Mouse (Mus musculus) layer of hippocampus, postnatal 14 days (tissue): Measurements from ENCODE around the gene Sox12. TPM values are rescaled to one million over a fixed set of nuclear protein-coding genes. Genes with fewer than 3 reads are reported as not detected.

Experiments
- DNase-seq, 2 experiments: peaks; one replicate each; pipeline ENCODE4 v3.0.0; 2021 to 2022; ENCODE audit warnings: low spot score in 2 of 2, mixed read lengths in 1 of 2
- total RNA-seq, 2 experiments: library from RNA; stranded (reverse); gene quantifications; 2 replicates each; pipeline ENCODE4 v1.2.3; 2021

The Sox12 gene
- total RNA-seq, 2 experiments from 2014 or later: 21.4 to 23.1 TPM

DNA sequence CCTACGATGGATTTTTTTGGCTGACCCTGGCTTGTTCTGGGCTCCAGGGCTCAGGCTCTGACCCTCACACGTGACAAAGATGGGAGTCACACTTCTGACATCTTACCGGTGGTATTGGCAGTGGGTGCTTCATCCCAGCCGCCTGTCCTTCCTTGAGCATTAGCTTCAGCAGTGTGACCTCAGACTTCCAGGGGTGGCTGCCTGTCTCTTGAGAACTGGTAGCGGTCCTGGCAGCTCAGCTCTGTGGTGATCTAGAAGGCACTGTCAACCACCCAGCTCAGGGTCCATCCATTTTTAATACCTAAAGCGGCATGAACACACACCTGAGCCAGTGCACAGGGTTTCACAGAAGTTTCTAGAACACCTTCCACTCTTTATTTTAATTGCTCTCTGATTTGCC, 11.9 kb upstream of the Sox12 start:
- no peak for DNase-seq

DNA sequence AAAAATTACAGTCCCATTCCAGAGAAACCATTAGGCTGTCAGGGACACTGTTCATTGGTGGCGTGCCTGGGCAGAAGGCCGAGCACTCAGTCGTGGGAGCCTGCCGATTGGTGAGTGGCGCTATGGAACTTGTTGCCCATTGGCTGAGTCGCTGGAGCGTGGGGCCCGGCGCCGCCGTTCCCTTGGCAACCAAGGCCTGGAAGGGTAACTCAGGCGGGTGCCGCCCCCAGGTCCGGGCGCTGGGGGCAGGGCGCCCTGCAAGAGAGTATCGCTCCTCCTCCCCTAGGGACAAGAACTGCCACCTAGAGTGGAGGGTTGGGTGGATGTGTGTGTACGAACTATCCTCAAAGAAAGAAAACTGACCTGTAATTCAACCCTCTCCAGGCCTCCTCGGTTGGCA, 8.3 kb upstream of the Sox12 start:
- DNase-seq: peak; percentile 94 to 98

DNA sequence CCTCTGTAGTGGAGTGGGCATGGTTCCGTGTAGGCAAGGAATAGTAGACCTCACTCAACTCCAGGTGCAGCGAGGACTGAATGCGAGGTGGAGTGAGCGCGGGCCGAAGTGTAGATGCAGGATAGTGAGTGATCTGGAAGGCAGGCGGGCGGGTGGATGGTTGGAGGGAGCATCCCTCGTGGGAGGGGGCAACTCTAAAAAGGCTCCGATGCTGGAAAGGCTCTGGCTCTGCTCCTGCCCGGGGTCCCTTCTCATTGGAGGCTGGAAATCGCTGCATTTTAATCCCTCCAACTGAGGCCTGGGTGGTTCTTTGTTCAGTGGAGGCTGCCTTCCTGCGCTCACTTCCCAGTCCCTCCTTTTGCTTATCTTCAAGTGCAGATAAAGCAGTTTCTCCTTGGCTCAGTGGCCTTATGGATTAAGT, 1.3 kb upstream of the Sox12 start:
- DNase-seq: no peak

DNA sequence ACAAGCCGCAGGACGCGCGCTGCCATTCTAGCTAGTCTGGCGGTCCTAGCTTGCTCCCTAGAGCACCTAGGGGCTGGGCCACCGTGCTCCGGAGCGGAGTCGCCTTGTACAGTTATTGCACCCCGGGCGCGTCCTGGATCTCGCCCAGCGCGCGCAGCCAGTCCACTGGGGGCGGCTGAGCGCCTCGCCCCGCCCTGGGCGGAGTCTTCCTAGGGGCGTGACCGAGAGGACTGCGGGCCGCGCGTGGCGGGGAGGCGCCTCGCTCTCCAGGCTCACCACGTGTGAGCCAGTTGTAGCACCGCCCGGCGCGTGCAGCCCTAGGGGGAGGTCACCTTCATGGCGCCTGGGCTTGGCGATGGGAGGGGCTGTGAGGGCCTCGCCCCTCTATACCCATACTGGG, 828 bp upstream of the Sox12 start:
- peak; percentile 86 to 89 for DNase-seq

DNA sequence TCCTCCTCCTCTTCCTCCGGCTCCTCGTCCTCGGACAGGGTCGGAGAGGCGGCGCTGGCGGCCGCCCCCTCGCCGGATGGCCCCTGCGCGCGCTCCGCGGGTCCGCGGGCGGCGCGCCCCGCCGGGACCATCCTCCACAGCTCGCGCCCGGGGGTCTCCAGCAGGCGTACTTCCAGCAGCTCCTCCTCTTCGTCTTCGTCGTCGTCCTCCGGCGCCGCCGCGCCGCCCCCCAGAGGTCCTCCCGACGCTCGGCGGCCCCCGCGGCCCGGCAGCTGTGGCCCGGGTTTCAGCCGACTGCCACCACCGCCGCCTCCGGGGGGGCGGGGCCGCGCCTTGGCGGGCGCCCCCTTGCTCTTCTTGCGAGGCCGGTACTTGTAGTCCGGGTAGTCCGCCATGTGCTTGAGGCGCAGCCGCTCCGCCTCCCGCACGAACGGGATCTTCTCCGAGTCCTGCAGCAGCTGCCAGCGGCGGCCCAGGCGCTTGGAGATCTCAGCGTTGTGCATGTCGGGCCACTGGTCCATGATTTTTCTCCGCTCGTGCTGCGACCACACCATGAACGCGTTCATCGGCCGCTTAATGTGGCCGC, 766 bp downstream of the Sox12 start:
- peak; percentile 85 to 88 for DNase-seq

DNA sequence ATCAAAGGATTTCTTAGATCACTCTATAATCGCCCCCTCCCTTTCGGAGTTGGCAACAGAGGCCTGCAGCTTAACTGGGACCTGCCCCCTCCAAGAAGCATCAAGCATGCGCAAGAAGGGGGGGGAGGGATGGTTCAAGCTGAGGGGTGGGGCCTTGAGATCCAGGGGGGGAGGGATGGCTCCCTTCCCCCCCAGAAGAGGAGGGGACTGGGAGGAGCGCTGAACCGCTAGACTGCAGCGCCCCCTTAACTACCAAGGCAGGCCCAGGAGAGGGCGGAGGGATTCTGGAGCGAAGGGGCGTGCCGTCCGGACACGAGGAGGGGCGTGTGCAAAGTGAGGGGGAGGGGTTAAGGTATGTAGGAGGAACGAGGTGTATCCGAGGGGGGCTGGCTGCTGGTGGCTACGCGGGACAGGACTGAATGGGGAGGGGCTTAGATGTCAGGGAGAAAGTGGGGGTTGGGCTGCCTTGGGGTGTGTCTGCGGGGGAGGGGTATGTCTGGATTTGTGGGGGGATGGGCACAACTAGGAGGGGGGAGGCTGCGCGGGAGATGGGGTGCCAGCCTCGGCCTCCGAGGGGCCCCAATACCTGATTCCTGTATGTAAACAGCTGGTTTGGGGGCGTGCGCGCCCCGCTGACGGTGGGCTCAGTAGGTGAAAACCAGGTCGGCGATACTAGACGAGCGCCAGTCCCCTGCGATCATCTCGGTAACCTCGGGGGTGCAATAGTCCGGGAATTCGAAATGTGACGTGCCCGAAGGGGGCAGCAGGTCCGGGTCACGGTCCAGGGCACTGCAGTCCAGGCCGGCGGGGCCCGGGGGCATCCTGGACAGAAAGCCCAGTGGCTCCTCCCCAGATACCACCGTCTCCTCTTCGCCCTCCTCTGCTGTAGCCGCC, 1.5 kb downstream of the Sox12 start:
- DNase-seq: peak; percentile 86 to 94

DNA sequence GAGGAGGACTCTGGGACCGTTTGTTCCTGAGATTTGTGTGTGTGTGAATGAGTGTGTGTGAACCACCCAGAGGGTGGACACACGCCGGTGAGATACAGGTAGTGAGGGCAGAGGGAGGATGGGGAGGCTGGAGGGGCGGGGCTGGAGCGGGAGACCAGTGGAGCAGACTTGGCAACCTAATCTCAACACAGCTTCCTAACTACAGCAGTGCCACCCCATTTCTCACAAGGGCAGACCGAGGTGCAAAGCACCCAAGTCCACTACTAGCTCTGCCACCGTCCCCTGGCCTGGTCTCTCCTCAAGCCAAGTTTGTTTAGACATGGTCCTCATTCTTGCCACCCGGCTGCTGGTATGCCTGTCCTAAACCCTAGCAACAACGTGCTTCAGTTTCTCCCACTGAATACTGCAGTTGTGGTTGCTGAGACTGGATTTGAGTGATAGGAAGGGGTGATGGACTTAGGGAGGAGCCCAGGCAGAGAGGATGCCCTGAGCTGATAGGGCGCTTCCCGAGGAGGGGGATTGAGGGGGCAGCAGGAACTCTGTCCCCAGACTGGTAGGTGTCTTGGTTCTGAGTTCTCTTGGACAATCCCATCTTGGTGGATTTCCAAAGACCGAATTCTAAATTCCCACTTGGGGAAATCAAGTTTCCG, 2.5 kb downstream of the Sox12 start:
- DNase-seq: no peak

DNA sequence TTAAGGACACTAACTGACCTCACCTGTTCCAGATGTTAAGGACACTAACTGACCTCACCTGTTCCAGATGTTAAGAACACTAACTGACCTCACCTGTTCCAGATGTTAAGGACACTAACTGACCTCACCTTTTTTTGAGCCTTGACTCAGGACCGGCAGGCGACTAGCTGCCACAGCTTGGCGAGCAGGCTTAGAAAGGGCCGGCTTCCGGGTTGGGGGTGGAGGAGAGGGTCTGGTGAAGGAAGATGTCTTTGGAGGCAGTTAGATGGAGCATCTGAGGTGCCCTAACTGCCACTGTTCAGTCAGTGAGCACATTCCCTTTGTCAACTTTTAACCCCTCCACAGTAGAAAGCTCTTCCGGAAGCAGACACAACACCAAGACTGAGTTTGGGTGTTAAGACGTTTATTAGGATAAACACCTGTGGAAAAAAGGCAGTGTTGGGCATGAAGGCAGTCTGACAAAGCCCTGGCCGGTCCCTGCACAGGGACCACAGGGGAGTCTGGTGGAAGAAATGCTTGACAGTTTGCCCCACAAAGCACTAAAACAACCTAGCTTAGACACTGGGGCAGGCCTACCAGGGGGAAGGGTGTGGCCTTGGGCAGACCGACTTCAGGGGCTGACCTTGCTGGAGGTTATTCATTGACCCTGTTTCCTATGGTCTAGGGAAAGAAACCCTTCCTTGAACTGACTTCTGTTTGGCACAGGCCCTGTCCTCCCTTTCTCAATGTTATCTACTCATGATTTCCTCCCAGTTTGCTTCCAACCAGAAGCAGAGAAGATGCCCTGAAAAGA, 4.4 kb downstream of the Sox12 start:
- no peak for DNase-seq

DNA sequence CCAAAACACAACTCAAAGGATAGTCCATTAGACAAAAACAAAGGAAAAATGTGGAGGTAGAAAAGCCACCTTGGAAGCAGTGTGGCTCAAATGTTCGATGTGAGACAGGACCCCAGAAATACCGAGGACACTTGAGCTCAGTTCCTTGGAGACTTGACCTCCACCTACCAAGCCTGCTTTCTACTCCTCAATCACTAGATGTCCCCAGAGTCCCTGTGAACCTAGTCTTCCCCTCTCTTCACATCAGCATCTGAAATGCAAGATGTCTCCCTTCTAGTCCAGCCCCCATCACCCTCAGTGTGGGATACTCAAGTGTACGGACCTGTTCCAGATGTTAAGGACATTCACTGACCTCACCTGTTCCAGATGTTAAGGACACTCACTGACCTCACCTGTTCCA, 5.1 kb downstream of the Sox12 start:
- DNase-seq: peak in 1 of 2 experiments; percentile 71

DNA sequence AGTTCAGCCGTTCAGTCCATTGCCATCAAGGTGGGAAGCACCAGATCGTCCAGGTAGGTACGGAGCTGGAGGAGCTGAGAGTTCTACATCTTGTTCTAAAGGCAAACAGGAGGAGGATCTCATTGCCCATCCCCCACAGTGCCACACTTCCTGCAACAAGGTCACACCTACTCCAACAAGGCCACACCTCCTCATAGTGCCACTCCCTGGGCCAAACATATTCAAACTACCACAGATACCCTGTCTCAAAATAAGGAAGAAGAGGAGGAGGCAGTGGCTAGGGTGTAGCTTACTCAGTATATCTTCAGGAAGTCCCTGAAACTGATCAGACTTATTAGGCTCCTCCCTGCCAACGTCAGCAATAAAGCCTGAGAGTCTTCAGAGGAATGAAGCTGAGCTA, 13.7 kb downstream of the Sox12 start:
- DNase-seq: no peak

DNA sequence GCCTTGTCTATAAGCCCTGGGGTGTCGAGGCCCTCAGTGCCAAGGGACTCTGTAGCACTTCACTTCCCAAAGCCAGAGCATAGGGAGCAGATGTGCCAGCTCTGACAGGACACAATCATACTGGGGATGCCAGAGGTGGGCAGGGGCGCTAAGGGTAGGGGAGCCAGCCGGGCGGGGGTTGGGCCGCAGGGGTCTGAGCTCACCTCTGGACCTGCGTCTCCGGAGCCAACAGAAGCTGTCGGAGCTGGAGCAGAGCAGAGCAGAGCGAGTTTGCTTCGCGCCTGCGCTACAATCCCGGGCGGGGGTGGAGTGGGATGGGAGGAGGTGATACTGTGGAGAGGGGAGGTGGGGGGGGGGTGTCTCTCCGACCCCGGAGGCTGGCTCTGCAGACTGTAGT, 21.5 kb downstream of the Sox12 start, which contains the start of gene Nrsn2:
TSS of gene Nrsn2 (minus strand) at position 294 of the 397 bp plus-strand sequence.
- no peak for DNase-seq

DNA sequence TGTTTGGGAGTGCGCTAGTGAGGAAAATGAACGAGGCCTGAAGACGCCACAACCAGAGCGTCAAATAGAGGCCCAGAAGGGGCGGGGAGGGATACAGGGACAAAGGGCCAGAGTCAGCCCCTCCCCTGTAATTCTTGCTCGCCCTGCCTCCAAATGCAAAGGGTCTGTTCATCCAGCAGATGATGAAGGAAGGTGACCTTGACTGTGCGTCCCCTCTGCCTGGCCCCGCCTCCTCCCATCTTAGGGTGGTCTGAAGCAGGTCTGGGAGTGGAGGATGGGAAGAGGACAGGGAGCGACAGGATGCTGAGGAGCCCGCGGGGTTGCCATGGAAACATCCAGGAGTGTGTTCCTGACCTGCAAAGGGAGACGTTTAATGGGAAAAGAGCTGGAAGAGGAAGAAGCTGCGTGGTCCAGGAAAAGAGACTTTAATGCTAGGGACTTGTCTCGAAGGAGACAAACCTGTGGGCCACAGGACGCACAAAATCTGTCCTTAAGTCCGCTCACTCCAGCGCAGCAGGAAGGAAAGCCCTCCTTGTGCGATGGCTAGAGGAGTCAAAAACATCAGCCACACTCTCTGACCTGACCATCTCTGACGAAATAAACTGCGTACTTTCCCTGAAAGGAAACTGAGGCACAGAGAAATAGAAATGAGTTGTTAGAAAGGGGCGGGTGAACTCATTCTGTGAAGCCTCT, 22.1 kb downstream of the Sox12 start:
- DNase-seq: no peak

DNA sequence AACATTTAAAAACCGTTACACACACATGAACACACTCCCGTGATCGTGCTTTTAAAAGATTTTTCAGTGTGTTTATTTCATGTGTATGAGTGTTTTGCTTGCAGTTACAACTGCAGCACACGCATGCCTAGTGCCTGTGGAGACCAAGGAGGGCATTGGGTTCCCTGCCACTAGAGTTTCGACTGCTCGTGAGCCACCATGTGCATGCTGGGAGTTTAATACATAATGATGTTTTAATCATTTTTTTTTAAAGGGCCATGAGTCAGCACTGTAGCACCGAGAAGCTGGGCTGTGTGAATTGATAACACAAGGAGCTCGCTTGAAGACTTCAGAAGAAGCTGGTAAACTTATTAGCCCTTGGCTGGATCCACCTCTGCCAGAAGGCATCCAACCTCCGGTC, 24.3 kb downstream of the Sox12 start:
- no peak for DNase-seq

DNA sequence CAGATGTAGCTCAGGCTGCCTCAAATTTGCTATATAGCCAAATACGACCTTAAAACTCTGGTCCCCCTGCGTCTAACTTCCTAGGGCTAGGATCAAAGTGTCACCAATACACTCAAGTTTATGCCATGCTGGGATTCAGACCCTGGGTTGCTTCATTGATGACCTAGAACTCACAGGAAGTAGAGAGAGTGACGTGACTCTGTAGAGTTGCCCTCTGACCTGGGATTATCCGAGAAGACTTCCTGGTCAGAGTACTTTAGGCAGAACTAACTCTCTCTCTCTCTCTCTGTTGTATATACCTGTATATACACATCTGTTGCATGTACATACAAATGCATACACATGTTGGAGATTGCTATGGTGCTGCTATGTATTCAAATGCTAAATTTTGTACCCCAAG, 25.2 kb downstream of the Sox12 start:
- DNase-seq: no peak

DNA sequence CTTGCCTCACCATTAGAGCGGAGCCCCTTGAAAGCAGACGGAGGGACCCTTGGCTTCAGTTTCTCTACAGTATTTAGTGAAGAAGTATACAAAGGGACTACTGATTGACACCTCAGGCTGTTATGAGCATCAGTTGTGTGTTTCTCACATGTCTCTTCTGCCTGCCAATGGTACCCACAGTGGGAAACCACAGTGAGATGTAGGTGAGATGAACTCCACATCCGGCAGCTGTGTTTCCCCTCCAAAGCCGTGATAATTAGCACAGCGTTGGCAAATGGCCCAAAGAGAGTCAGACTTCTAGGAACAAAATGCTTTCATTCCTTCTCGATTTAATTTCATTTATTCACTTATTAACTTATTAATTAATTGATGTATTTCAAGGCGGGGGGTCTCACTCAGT, 25.8 kb downstream of the Sox12 start:
- DNase-seq: no peak

DNA sequence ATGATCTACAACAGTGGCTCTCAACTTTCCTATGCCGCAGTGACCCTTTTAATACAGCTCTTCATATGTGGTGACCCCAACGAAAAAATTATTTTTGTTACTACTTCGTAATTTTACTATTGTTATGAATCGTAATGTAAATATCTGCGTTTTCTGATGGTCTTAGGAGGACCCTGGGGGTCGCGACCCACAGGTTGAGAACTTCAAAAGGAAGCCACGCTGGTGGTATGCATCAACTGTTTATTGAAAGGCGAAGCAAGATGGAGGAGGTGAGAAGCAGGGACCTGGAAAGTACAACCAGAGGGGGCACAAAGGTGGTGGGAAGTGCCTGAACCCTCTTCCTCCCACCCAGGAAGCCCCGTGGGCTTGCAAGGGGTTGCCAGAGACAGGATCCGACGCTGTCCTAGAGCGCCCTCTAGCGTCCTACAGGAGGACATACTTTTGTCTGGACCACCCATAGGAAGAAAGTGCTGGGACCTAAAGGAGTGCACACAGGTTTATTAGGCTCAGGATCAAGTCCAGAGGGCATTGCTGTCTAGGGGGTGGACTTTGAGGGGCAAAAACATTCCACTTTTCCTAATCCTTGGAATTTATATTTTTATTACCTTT, 29.2 kb downstream of the Sox12 start:
- peak in 1 of 2 experiments; percentile 66 for DNase-seq

DNA sequence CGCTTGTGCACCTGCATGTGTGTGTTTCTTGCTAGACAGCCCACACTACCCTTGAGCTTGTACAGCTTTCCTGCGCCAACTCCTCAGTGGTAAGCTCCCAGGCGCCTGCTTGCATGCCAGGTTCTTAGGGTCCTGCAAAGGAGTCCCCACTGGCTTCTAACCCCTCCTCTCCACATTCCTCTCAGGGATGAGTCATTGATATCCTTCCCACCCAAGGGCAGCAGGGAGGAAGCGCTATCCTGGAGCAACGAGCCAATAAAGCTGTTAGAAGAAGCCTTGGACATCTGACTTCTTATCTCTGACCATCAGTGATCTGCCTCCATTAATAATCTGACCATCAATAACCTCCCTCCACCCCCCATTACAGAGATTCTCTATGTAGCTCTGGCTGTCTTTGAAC, 29.9 kb downstream of the Sox12 start:
- no peak for DNase-seq

DNA sequence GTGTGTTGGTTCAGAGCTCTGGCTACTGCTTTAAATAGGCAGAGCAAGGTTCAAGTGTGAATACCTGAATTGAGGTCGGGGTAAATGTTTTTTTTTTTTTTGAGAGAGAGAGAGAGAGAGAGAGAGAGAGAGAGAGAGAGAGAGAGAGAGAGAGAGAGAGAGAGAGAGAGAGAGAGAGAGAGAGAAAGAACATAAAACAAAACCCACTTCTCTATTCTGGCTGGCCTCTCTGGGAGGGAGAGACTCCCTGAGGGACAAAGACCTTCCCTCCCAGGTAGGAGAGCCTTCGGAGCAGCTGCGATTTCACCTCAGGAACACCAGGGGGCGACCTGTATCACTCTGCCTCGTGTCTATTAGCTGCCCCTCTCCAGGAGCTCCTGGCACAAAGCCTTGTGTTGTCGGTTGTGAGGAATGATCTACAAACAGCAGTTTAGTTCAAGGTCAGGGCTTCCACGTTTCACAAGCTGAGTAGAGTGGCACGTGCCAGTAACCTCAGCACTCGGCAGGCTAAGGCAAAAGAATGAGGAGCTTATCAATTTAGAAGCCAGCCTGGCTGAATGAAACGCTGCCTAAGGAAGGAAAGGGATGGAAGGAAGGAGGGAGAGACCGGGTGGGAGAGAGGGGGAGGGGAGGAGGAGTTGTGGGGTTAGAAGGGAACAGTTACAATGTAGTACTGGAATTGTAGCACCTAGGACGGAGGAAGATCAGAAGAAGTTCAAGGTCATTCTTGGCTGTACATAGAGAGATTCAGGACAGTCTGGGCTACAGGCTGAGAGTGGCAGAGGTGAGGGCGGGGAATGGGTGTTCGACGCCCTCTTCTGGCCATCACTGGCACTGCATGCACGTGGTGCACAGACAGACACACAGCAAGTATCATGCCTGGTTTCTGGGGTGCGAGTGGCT, 34.4 kb downstream of the Sox12 start:
- DNase-seq: peak; percentile 70 to 72

DNA sequence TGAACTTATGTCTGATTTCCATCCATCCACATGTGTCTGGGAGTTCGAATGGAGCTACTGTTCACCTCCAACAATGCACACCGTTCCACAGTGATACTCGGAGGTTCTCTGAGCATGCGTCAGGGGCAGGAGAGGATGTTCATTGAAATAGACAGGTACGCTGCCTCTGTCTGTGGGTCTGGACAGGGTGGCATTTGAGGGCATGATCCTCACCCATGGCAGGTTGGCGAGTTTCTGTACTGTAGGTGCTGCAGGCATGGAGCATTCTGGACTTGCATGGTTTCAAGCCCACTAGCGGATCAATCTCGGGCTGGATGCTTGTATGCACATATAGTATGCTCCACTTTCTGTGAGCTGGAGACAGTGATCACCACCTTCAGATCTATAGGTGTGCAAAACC, 36.7 kb downstream of the Sox12 start:
- DNase-seq: no peak
